Mouse (Mus musculus) kidney, adult 2 months (tissue): ENCODE results near the gene Tcn2.
A peak's percentile ranks its signal among the peaks of the same experiment; 100 is the strongest.

Experiments used
- CTCF ChIP-seq: fragments of 200-500 bp; conservative IDR thresholded peaks from 2 replicates; pipeline ENCODE4 v1.5.1; 2011; ENCODE audit warnings: low read depth, mild to moderate bottlenecking, control low read depth, low read length, moderate library complexity, mixed read lengths; ENCODE audit not compliant: insufficient read depth, insufficient read length
- POLR2A ChIP-seq: fragments of 200-500 bp; IDR thresholded peaks from one replicate; pipeline ENCODE4 v1.6.1; 2011; ENCODE audit warnings: low read depth, low read length, control low read depth

DNA sequence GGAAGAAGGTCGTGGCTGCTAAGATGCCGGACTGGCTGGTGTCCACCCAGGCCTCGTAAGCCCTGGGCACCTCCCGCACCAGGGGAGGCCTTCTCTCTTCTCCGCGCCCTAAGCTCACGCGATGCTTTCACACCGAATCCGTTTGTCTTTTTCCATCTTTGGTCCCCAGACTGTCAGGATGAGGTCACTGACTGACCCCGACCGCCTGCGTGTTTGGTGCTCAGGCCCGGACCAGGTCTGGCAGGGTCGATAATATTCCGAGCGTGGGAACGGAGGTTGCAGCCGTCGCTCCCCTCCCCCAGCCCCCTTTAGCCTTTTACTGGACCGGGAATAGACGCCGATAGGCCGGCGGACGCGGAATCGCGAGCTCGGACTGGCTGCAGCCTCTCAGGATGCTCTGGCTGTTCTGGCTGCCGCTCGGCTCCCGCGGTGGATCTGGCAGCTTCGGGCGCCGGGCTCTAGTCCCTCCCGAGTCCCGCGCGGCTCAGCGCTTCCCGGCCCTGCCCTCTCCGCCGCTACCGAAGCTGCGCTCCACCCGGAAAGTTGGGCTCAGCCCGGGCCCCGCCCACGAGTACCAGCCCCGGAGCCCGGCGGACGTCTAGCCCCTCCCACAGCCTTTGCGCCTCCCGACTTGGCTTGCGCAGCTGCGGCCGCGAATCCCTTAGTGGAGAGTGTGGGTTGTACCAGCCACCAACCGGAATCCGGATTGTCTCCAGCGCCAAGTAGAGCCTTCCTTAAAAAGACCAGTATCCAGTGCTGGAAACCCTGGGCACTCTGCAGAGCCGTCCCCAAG lies 18.4 kb downstream of the Tcn2 start:
- TF ChIP-seq POLR2A (peak; percentile 23), CTCF (no peak)
